Mouse (Mus musculus): ENCODE data around the gene Dtd2.

GRCm38 (mm10) chr12:52042818-52043336 is 36.6 kb upstream of the Dtd2 start:
- TF ChIP-seq POLR2A (IDR thresholded peaks at IDR 0.05; ENCODE audit: control insufficient read depth, low read depth, low read length) (no peak), CTCF (IDR thresholded peaks at IDR 0.05; ENCODE audit: control insufficient read depth, insufficient read depth, insufficient replicate concordance, low read depth, low read length) (no peak)

All from testis, adult 2 months (tissue).